Mouse (Mus musculus) cortical plate, adult 2 months (tissue): Measurements from ENCODE around the gene Kpna7.
"Not testable (repeated sequence)": the region's sequence is repeated elsewhere in the genome, so short reads cannot be mapped to it uniquely, and the experiment has no call there.

Experiments
- CTCF ChIP-seq: fragments of 200-500 bp; IDR thresholded peaks from 2 replicates; pipeline ENCODE4 v1.5.1; 2011; ENCODE audit warnings: mild to moderate bottlenecking, control low read depth, low read length; ENCODE audit not compliant: insufficient read depth; ENCODE audit errors: extremely low read depth
- POLR2A ChIP-seq: fragments of 200-500 bp; IDR thresholded peaks from 2 replicates; pipeline ENCODE4 v1.6.1; 2011; ENCODE audit warnings: mild to moderate bottlenecking, low read length, control low read depth; ENCODE audit not compliant: insufficient read depth; ENCODE audit errors: extremely low read depth

DNA sequence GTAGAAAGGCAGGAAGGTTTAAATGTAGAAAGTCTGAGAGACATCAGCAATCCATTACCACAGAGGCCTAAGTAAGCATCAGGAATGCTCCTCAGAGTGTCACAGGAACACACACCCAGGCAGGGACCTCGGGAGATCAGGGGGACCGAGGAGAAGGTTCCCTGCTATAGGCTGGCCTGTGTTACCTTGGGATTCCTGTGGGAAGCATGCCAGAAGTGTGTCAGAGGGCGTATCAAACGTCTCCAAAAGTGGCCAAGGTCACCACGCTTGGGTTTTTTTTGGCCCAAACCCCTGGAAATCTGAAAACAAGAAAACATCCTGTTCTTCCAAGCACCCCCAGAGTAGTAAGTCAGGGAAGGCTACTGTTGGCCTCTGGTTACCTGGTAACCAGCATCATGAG lies 51.4 kb downstream of the Kpna7 start, which contains the start of gene Gm4871:
- not testable (repeated sequence) for TF ChIP-seq POLR2A, CTCF
